Mouse (Mus musculus): ENCODE data around the gene 9130023H24Rik.

The 9130023H24Rik gene

DNA sequence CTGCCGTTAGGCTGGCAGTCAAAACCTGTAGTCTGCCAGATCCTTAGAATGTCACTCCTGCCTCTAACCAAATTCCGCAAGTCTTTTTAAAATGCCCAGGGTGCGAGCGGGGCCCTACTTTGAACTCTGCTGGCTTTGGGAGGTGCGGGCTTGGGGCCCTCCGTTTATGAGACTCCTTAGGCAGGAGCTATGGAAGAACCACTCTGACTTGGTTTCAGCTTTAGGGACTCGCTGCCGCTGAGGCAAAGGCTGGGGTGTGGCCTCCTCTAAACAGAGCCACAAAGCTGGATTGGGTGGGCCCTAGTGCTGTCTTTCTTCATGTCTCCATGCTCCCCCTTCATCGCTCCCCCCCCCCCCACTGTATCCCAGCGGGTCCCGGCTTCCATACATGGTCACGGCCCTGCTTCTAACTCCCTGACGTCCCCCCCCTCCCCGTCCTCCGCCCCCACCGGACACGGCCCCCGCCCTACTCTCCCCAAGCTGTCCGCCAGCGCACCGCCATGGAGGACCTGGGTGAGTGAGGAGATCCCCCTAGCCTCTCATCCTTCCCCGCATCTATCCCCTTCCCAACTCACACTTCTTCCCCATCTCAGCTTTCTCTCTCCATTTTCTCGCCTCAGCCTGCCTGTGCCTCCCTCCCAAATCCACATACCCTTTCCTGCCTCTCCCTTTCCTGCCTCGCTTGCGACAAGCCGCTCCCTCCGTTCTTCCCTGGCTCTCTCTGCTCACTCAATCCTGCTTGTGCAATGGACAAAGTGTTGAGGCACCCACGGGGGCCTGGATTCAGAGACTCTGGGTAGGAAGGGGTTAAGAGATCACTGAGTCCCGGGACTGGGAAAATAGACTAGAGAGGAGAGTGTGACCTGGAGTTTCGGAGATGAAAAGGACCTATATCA is 8.9 kb upstream of the 9130023H24Rik start, which contains the start of gene Tgfb1i1:
Gene Tgfb1i1 (plus strand): TSS at position 317 of the 896 bp plus-strand sequence.
- DNase-seq = peak; percentile 57

DNA sequence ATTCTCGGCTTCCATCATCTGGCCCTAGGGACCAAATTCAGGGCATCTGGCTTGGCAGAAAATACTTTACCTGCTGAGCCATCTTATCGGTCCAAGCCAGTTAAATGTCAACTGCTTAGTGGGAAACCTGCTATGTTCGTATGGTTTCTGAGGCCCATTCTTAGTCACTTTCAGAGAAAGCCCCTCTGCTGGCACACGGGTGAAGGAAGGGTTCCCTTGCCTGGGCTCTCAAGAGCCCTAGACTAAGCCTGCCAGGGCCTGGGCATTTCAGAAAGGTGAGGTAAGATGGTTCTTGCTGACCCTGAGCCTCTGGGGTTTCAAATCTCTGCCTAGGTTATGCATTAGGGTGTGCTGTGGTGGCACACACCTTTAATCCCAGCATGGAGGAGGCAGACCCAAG is 7.7 kb upstream of the 9130023H24Rik start:
- no peak for DNase-seq

DNA sequence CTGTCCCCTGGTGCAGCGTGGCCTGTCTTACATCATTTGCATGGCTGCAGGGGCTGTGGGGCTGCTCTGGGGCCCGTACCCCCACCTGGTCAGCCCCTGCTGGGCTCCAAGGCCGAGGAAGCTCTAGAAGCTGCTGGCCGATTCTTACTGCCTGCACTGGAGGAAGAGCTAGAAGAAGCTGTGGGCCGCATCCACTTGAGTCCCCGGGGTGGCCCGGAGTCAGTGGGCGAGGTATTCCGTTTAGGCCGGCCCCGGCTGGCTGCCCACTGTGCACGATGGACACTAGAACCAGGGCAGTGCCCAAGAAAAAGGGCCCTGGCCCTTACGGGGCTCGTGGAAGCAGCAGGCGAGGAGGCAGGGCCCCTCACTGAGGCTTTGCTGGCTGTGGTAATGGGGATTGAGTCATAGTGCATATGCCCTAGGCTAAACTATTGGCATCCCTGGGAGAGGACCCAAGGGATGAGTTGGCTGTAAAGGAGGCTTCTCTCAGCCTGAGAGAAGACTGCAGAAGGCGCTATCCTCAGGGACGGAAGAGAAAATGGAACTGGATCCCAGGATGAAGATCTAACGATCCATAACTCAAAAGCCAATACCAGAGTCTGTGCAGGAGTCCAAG is 6.7 kb upstream of the 9130023H24Rik start:
- no peak for DNase-seq

DNA sequence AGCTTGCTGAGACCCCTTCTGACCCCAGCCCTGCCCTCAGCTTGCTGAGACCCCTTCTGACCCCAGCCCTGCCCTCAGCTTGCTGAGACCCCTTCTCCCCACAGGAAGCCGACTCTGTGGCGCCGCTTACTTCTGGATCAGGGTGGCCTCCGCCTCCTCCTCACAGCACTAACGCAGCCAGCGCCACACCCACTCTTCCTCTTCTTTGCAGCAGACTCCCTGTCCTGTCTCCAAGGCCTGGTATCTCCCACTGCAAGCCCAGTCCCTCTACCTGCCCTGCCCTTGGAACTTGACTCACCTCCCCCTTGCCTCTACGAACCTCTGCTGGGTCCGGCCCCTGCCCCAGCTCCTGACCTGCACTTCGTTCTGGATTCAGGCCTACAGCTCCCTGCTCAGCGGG is 6.1 kb upstream of the 9130023H24Rik start:
- DNase-seq = no peak

DNA sequence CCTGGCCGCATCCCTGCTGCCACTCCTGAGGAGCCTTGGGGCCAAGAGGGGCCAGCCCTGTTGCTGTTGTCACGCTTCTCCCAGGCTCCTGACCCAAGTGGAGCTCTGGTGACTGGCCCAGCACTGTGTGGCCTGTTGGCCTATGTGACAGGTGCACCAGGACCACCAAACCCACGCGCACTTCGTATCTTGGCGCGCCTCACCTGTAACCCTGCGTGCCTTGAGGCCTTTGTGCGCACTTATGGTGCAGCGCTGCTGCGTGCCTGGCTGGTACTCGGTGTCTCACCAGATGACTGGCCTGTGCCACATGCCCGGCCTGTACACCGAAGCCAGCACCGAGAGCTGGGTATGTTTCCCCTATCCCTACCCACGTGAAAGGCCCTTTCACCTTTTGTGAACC is 4.5 kb upstream of the 9130023H24Rik start:
- no peak for DNase-seq

DNA sequence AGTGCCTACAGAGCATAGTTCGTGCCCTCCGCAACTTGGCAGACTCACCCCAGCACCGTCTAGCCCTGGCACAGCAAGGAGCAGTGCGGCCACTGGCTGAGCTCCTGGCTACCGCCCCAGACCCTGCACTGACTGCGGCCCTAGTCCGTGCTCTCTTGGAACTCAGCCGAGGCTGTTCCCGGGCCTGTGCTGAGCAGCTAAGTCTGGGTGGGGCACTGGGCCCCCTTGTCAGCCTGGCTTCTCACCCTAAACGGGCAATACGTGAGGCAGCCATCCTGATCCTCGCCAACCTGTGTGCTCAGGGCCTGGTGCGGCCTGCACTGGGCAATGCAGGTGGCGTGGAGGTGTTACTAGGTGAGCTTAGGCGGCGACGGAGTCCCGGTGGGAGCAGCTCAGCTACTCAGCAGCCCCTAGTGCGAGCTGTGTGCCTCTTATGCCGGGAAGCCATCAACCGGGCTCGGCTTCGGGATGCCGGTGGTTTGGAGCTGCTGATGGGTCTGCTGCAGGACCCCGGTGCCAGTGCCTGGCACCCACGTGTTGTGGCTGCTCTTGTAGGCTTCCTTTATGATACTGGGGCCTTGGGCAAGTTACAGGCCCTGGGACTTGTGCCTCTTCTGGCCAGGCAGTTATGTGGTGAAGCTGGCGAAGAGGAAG is 2.4 kb upstream of the 9130023H24Rik start:
- DNase-seq = no peak

DNA sequence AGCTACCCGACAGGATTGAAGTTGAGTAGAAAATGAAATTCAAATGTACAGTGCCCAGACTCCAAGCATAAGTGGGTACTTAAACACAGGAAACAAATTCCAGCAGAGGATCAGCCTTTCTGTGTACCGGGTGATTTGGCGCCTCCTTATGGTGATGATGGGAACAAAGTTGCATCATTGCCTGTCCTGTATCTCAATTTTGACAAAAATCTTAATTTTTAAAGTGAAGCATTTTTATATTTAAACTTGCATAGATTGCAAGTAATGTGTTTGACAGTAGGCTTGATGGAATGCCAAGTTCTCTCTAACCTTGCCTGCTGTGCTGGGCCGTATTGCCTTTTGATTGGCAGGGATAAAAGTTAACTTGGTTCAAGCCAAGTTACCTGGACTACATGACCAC is 1.2 kb upstream of the 9130023H24Rik start:
- DNase-seq = no peak

DNA sequence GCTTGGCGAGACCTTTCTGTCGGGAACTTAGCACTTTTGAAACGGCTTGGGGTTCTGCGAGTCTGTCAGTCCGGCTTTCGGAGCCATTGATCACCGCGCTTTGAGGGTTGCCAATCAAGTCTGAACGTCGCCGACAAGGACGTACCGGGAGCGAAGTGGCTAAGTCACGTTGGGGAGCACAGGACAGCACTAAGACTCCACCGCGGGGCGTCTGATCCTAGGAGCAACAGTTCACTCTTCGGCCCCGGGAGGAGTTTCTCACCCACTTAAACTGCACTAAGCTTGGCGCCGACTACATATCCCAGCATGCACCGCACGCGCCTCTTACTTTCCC is 271 bp downstream of the 9130023H24Rik start:
- DNase-seq = no peak

DNA sequence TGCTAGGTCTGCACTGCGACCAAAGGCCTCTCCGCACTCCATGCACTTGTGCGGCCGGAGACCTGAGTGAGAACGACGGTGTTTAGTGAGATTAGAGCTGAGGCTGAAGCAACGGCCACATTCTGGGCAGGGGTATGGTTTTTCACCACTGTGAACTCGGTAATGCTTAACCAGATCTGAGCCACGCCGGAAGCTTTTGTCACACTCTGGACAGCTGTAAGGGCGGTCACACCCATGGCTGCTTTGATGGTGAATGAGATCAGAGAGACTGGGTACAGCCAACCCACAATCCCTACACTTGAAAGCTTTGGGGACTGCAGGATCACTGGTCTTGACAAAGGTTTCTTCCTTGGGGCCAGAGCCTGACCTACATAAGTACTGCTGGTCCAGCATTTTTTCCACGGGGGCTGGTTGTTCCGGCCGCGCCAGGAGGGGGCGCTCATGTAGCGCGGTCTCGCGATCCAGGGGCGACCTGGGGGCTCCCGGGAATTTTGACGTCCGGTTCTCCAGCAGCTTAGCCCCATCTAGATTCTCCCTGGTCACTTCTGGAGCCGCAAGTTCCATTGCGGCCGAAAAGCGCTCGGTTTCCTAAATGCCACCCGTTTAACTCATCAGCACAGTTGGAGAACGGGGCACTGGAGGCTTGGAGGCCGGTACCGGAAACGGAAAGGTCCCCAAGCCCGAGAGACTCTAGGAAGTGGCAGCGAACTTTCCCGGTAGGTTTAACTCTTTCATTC is 807 bp downstream of the 9130023H24Rik start, which contains the start of gene Armc5:
Gene Armc5 (plus strand): TSS at position 487 of the 737 bp plus-strand sequence.
- peak; percentile 79 for DNase-seq

DNA sequence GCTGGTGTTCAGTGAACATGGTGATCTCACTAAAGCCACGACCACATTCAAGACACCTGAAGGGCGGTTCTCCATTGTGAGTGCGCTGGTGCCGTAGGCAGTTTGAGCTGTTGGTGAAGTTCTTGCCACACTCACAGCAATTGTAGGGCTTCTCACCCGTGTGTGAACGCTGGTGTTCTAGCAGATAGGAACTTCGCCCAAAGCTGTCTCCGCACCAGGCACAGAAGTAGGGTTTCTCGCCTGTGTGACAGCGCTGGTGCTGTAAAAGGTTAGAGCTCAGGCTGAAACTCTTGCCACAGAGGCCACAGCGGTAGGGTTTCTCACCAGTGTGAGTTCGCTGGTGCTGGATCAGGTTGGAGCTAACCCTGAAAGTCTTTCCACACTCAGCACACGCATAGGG is 1.4 kb downstream of the 9130023H24Rik start:
- DNase-seq = no peak

DNA sequence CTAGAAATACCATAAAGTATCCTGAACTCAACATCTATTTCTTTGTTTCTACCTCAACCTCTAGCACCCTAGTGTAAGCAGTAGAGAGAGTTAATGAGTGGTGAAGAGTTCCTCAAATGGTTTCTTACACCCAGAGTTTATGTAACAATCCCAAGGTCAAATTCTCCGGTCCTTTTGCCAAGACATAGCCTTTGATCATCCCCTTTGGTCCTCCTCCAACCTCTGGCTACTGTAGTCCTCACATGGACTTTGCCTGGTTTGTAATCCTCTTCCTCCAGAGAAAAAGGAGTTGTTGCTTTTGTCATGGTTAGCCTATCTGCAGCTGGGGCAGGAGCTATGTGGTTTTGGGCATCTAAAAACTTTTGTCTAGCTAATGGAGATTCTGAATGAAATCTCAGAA is 2.4 kb downstream of the 9130023H24Rik start:
- no peak for DNase-seq

DNA sequence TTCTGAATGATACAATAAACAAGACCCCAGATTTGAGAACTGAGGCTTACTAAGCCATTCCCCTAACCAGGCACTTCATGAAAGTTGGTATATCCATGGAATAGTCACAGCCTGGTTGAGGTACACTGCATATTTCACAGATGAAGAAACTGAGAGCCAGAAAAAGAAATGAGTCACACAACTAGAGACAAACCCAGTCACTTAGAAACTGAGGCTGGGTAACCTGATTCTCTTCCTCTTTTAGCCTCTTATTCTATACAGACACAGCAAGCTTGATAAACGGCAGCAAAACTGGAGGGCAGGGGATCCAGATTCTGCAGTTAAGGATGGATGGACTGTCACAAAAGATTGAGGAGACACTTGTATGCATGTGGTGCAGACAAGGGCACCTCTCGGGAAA is 3.0 kb downstream of the 9130023H24Rik start:
- no peak for DNase-seq

DNA sequence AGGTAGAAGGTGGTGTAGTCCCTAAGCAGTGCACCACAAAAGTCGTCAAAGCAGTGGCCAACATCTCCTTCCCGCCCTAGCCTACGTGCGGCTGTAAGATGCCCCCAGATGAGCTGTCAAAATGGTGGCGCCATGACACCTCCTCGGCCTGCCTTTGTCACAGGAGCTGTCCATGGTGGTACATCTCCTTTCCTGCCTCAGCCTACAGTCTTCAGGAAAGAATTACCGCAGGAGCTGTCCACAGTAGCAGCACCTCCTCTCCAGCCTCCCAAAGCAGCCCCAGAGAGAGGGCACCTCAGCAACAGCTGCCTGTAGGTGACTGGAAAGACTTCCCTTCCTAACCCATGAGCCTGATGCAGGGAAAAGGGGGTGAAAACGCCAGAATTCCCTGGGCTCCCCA is 6.1 kb downstream of the 9130023H24Rik start:
- no peak for DNase-seq

DNA sequence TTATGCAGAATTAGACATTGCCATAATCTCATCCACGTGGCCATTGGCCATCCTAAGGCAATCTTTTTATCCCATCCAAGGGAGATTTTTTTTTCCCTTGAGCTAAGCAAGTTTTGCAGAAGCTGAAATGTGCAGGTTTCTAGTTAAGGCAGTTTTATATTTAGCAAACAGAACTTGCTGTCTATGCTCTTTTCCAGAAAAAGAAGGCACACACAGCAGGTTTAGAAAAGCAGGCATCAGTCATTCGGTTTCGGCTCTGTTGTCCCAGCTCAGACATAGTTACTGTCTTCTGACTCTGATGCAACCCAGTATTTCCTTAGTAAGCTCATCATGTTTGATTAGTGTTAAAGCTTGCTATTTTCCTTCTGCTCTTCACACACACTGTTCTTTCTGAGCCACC is 16.9 kb downstream of the 9130023H24Rik start:
- no peak for DNase-seq

DNA sequence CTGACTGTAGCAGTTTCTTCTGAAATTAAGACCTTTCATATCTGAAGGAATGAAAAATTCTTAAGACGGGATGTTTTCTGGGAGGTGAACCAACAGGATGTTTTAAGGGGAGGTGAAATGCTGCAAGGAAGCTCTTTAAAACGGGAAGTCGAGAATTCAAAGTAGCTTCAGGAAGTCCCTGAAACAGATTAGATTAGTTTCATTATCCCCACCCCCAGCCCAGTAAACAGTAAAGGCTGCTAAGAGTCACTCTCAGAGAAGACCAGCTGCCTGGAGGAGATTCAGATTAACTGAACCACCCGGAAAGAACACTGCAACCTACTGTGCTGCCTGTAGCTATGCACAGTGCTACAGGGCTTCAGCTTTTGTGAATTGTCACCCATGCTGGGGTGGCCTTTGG is 17.9 kb downstream of the 9130023H24Rik start:
- DNase-seq = no peak

DNA sequence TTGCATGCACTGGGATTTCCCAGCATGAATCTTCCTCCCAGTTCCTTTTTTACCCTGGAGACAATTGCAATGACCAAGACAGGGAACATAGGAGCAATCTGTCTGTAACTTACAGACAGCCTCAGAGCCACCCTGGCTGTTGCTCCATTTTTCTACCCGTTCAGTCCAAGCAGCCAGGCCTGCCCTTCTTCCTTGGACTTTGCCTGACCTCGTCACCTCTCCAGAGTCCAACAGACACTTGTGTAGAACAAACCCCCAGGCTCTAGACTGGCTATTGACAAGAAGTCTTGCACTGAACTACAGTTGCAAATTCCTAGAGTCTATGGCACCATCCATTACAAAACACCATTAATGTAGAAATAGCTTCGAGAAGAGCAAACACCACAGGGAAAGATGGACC is 28.0 kb downstream of the 9130023H24Rik start:
- no peak for DNase-seq

DNA sequence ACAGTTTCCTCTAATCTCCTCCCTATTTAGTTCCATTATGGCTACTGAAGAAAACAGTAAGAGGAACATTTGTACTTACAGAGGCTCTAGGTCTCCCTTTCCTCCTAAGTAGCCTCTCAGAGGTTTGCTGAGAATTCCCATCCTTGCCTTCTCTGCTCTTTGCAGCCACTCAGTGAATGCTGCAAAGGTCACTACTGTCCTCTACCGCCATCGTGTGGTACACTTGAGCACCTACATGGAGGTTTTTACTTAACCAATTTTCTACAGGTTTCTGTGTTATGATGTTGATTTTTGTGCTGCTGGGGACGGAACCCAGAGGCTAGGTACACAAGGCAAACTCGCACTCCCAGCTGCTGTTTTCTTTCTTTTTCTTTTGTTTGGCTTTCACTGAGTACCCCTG is 29.6 kb downstream of the 9130023H24Rik start:
- DNase-seq = peak; percentile 60

DNA sequence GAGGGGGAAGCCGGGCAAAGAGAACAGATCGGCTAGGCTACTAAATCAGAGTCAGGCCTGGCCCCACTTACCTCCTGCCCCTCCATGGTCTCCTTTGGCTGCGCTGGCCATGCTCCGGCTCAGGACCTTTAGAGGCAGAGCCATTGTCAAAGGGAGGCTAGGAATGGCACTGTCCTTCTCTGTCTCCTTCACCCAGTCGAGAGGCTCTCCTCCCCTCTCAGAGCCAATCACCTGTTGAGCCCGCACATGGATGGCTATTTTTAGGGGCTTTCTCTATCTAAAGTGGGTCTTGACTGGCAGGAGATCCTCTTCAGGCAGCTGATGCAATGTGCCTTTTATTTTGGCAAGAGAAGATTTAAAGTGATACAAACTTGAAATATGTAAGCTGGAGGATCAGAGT is 31.7 kb downstream of the 9130023H24Rik start, which contains the start of gene Cox6a2:
Gene Cox6a2 (minus strand): TSS at position 236 of the 400 bp plus-strand sequence.
- no peak for DNase-seq

DNA sequence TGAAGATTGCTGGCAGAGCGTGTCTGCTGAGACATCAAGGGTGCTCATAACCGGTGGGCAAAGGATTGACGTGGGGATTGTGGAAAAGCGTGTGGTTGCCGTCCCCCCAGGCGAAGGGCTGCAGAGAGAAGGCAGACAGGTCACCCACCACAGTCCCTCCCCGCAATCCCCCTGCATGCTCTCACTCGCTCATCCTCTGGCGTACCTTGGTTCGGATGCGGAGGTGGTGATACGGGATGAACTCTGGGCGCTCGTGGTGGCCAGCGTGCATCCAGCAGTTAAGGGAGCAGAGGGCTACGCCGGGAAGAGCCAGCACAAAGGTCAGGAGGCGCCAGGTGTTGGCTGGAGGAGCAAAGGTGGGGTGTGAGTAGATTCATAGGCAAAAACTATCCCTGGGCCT is 32.1 kb downstream of the 9130023H24Rik start:
- no peak for DNase-seq

DNA sequence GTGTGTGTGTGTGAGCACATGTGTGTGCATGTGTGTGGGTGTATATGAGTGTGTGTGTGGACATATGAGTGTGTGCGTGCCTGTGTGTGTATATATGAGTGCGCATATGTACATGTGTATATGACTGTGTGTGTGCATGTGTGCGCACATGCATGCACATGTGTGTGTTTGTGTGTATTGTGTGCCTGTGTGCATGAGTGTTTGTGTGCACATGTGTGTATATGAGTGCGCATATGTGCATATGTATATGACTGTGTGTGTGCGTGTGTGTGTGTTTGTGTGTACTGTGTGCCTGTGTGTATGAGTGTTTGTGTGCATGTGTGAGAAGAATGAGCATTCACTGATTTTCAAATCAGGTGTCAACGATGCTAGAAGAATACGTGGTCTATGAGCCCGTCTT is 33.7 kb downstream of the 9130023H24Rik start:
- no peak for DNase-seq

DNA sequence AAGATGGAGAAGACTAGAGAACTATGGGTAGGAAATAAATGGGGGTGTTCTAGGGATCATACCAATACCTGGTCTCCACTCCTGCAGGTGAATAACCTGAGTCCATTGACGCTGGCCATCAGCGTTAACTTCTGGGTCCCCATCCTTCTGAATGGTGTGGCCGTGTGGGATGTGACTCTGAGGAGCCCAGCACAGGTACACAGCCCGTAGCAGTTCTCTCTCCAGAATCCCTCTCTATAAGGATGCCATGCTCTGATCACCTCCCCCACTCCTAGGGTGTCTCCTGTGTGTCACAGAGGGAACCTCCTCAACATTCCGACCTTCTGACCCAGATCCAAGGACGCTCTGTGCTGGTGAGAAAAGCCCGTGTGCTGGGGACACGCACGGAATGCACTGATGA is 34.8 kb downstream of the 9130023H24Rik start:
- no peak for DNase-seq

DNA sequence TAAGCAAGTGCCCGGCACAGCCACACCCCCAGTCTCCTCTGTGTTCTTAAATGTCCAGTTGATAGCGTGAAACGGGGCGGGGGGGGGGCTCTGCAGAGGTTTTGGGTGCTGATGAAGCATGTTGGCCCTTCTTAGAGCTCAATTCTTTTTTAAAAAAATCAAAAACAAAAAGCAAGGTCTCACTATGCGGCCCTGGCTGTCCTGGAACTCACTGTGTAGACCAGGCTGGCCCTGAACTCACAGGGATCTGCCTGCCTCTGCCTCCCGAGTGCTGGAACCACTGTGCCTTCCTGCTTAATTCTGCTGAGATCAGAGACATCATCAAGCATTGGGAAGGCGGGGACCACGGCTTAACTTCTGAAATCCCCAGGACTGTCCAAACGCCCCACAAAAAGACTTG is 36.2 kb downstream of the 9130023H24Rik start:
- DNase-seq = no peak

All from right cerebral cortex, postnatal 14 days (tissue).